Mouse (Mus musculus) myocyte (in vitro differentiated cells): Measurements from ENCODE around the gene Ifnl3. TPM values are rescaled to one million over a fixed set of nuclear protein-coding genes. Genes with fewer than 3 reads are reported as not detected.

Source experiments
- H3K27me3 ChIP-seq: one replicate; pipeline ENCODE4 v1.6.1; 2011; ENCODE audit not compliant: control insufficient read depth, insufficient read depth, insufficient read length
- H3K36me3 ChIP-seq: one replicate; pipeline ENCODE4 v1.6.1; 2011; ENCODE audit not compliant: control insufficient read depth, insufficient read depth
- H3K4me2 ChIP-seq: one replicate; pipeline ENCODE4 v1.6.1; 2011; ENCODE audit warnings: low read depth, control low read depth
- H3K4me3 ChIP-seq: one replicate; pipeline ENCODE4 v1.5.1; 2011; ENCODE audit warnings: mild to moderate bottlenecking, control low read depth, moderate library complexity
- H3K79me2 ChIP-seq: one replicate; pipeline ENCODE4 v1.6.1; 2011; ENCODE audit not compliant: control insufficient read depth, insufficient read depth
- H3ac ChIP-seq: one replicate; pipeline ENCODE4 v1.6.1; 2011; ENCODE audit not compliant: control insufficient read depth, insufficient read length
- CEBPB ChIP-seq: IDR thresholded peaks from 2 replicates; pipeline ENCODE4 v1.6.1; 2011; ENCODE audit warnings: mild to moderate bottlenecking, moderate library complexity; ENCODE audit not compliant: poor library complexity, insufficient read depth, severe bottlenecking
- E2F4 ChIP-seq: IDR thresholded peaks from one replicate; pipeline ENCODE4 v1.6.1; 2011; ENCODE audit warnings: mild to moderate bottlenecking, control low read depth, moderate library complexity; ENCODE audit not compliant: insufficient read depth
- MAX ChIP-seq: IDR thresholded peaks from one replicate; pipeline ENCODE4 v1.6.1; 2011; ENCODE audit warnings: low read depth, mild to moderate bottlenecking, control low read depth
- MYOD1 ChIP-seq, 3 experiments: IDR thresholded peaks; one replicate each; pipeline ENCODE4 v1.6.1; 2011; ENCODE audit warnings: control low read depth in 2 of 3, low read depth in 2 of 3, mild to moderate bottlenecking in 2 of 3, moderate library complexity in 1 of 3; ENCODE audit not compliant: insufficient read length in 2 of 3, control insufficient read depth in 1 of 3
- MYOG ChIP-seq, 3 experiments: IDR thresholded peaks; one replicate each; pipeline ENCODE4 v1.6.1; 2011; ENCODE audit warnings: control low read depth in 2 of 3, low read depth in 2 of 3, mild to moderate bottlenecking in 2 of 3; ENCODE audit not compliant: insufficient read length in 2 of 3, control insufficient read depth in 1 of 3, insufficient read depth in 1 of 3
- POLR2A ChIP-seq: IDR thresholded peaks from one replicate; pipeline ENCODE4 v1.6.1; 2011; ENCODE audit warnings: low read depth, mild to moderate bottlenecking, control low read depth, moderate library complexity; ENCODE audit not compliant: insufficient read length
- POLR2AphosphoS2 ChIP-seq: IDR thresholded peaks from one replicate; pipeline ENCODE4 v1.6.1; 2011; ENCODE audit warnings: low read depth, control low read depth; ENCODE audit not compliant: insufficient read length
- REST ChIP-seq: IDR thresholded peaks from one replicate; pipeline ENCODE4 v1.6.1; 2011; ENCODE audit warnings: mild to moderate bottlenecking, control low read depth, moderate library complexity; ENCODE audit not compliant: insufficient read depth, insufficient read length
- SRF ChIP-seq: IDR thresholded peaks from one replicate; pipeline ENCODE4 v1.6.1; 2011; ENCODE audit warnings: low read depth; ENCODE audit not compliant: control insufficient read depth, insufficient read length
- TCF12 ChIP-seq: IDR thresholded peaks from one replicate; pipeline ENCODE4 v1.6.1; 2011; ENCODE audit warnings: mild to moderate bottlenecking, control low read depth; ENCODE audit not compliant: poor library complexity, insufficient read depth, severe bottlenecking
- TCF3 ChIP-seq: IDR thresholded peaks from one replicate; pipeline ENCODE4 v1.6.1; 2011; ENCODE audit warnings: low read depth, control low read depth; ENCODE audit not compliant: insufficient read length
- USF1 ChIP-seq: IDR thresholded peaks from one replicate; pipeline ENCODE4 v1.6.1; 2011; ENCODE audit warnings: low read depth, mild to moderate bottlenecking, control low read depth, moderate library complexity
- polyA plus RNA-seq: library from polyadenylated mRNA; unstranded; fragments of >200 nt; fragmentation: generic; extraction: Trizol; gene quantifications from one replicate; pipeline ENCODE4 v1.2.1, GENCODE M21; 2012; ENCODE audit warnings: missing spikeins

Ifnl3 gene
- polyA plus RNA-seq, 1 experiment: not detected

GRCm38 (mm10) chr7:28544051-28544601 is 21.5 kb downstream of the Ifnl3 start:
- Histone ChIP-seq H3K36me3 (no peaks in the 10 kb centered on the region), H3ac (no peak overlapping the region), H3K79me2 (no peaks in the 10 kb centered on the region), H3K27me3 (peaks cover 38% of the 10 kb centered on the region), H3K4me3 (no peak overlapping the region), H3K4me2 (no peak overlapping the region)
- TF ChIP-seq REST (no peak), MYOG (IDR thresholded peaks at IDR 0.05; ENCODE audit: control insufficient read depth in 1 of 3, insufficient read depth in 1 of 3, insufficient read length in 2 of 3, low read depth in 2 of 3) (no peak), MAX (no peak), POLR2A (no peak), MYOD1 (IDR thresholded peaks at IDR 0.05; ENCODE audit: control insufficient read depth in 1 of 3, insufficient read length in 2 of 3, low read depth in 2 of 3) (no peak), SRF (no peak), TCF12 (no peak), USF1 (no peak), CEBPB (no peak)

- TF ChIP-seq TCF3 (no peak), POLR2AphosphoS2 (no peak), MAX (no peak), POLR2A (no peak), REST (no peak), MYOD1 (IDR thresholded peaks at IDR 0.05; ENCODE audit: control insufficient read depth in 1 of 3, insufficient read length in 2 of 3, low read depth in 2 of 3) (no peak), SRF (no peak)
- Histone ChIP-seq H3ac (no peak overlapping the region), H3K4me2 (no peak overlapping the region), H3K36me3 (no peaks in the 10 kb centered on the region), H3K79me2 (no peaks in the 10 kb centered on the region), H3K4me3 (no peak overlapping the region), H3K27me3 (peaks cover 38% of the 10 kb centered on the region)
Measured at GRCm38 (mm10) chr7:28545048-28545890, 22.6 kb downstream of the Ifnl3 start.

- no peak overlapping the region for H3ac ChIP-seq
- H3K36me3 ChIP-seq: no peaks in the 10 kb centered on the region
- no peaks in the 10 kb centered on the region for H3K79me2 ChIP-seq
- H3K27me3 ChIP-seq: peaks cover 38% of the 10 kb centered on the region
- no peak overlapping the region for H3K4me3 ChIP-seq
- TF ChIP-seq REST (no peak), MYOG (IDR thresholded peaks at IDR 0.05; ENCODE audit: control insufficient read depth in 1 of 3, insufficient read depth in 1 of 3, insufficient read length in 2 of 3, low read depth in 2 of 3) (no peak), SRF (no peak), TCF3 (no peak), E2F4 (no peak), TCF12 (no peak), MYOD1 (IDR thresholded peaks at IDR 0.05; ENCODE audit: control insufficient read depth in 1 of 3, insufficient read length in 2 of 3, low read depth in 2 of 3) (no peak), MAX (no peak), POLR2A (no peak), POLR2AphosphoS2 (no peak), USF1 (no peak), CEBPB (no peak)
- H3K4me2 ChIP-seq: no peak overlapping the region
Measured at GRCm38 (mm10) chr7:28545891-28546210, 23.2 kb downstream of the Ifnl3 start.

GRCm38 (mm10) chr7:28546649-28547048 is 24.0 kb downstream of the Ifnl3 start:
- TF ChIP-seq USF1 (no peak), MAX (no peak), MYOG (IDR thresholded peaks at IDR 0.05; ENCODE audit: control insufficient read depth in 1 of 3, insufficient read depth in 1 of 3, insufficient read length in 2 of 3, low read depth in 2 of 3) (peak in 1 of 3 experiments; percentile 20)
- H3K4me2 ChIP-seq: no peak overlapping the region
- H3K36me3 ChIP-seq: no peaks in the 10 kb centered on the region
- peaks cover 38% of the 10 kb centered on the region for H3K27me3 ChIP-seq
- no peak overlapping the region for H3ac ChIP-seq
- H3K79me2 ChIP-seq: no peaks in the 10 kb centered on the region
- no peak overlapping the region for H3K4me3 ChIP-seq

- no peak within 1 kb of the TSS for H3ac ChIP-seq
- TF ChIP-seq TCF12 (no peak), MAX (no peak), MYOD1 (IDR thresholded peaks at IDR 0.05; ENCODE audit: control insufficient read depth in 1 of 3, insufficient read length in 2 of 3, low read depth in 2 of 3) (no peak), TCF3 (no peak), MYOG (IDR thresholded peaks at IDR 0.05; ENCODE audit: control insufficient read depth in 1 of 3, insufficient read depth in 1 of 3, insufficient read length in 2 of 3, low read depth in 2 of 3) (no peak), POLR2A (no peak), USF1 (no peak), POLR2AphosphoS2 (no peak), REST (no peak), E2F4 (no peak), CEBPB (no peak), SRF (no peak)
- no peak within 1 kb of the TSS for H3K4me2 ChIP-seq
- no peaks in the 10 kb centered on the region for H3K36me3 ChIP-seq
- H3K4me3 ChIP-seq: no peak within 1 kb of the TSS
- H3K27me3 ChIP-seq: peaks cover 38% of the 10 kb centered on the region
- H3K79me2 ChIP-seq: no peaks in the 10 kb centered on the region
Measured at GRCm38 (mm10) chr7:28547154-28547553, 24.5 kb downstream of the Ifnl3 start, which contains the start of gene Nccrp1. Gene Nccrp1, minus strand, starts transcription at chr7:28547254.
